Mouse (Mus musculus) limb, embryonic 12.5 days (tissue): ENCODE measurements around the gene Sesn2. TPM values are rescaled to one million over a fixed set of nuclear protein-coding genes. Genes with fewer than 3 reads are reported as not detected.
"Not testable (repeated sequence)": the region's sequence is repeated elsewhere in the genome, so short reads cannot be mapped to it uniquely, and the experiment has no call there.

Experiments used
- ATAC-seq: fragments of 200-750 bp; cut with Nextera tagmentation; 2 replicates; pipeline ENCODE4 v1.8.0; 2017; ENCODE audit warnings: low read depth, moderate TSS enrichment; ENCODE audit not compliant: insufficient number of reproducible peaks, insufficient read depth, low FRiP score, low TSS enrichment
- H3K27ac ChIP-seq: fragments of 300-500 bp; sonication (generic); 2 replicates; pipeline ENCODE4 v1.5.1; 2016; ENCODE audit warnings: mild to moderate bottlenecking, moderate library complexity
- H3K27me3 ChIP-seq: fragments of 300-500 bp; sonication (generic); 2 replicates; pipeline ENCODE4 v1.6.1; 2016; ENCODE audit warnings: mild to moderate bottlenecking, moderate library complexity
- H3K36me3 ChIP-seq: fragments of 300-500 bp; sonication (generic); 2 replicates; pipeline ENCODE4 v1.6.1; 2016; ENCODE audit warnings: mild to moderate bottlenecking, moderate library complexity
- H3K4me1 ChIP-seq: fragments of 300-500 bp; sonication (generic); replicated peaks from 2 replicates; pipeline ENCODE4 v1.6.1; 2016
- H3K4me2 ChIP-seq: fragments of 300-500 bp; sonication (generic); 2 replicates; pipeline ENCODE4 v1.6.1; 2016; ENCODE audit warnings: mild to moderate bottlenecking, moderate library complexity
- H3K4me3 ChIP-seq: fragments of 300-500 bp; sonication (generic); replicated peaks from 2 replicates; pipeline ENCODE4 v1.5.1; 2016; ENCODE audit warnings: mild to moderate bottlenecking
- H3K9ac ChIP-seq: fragments of 300-500 bp; sonication (generic); replicated peaks from 2 replicates; pipeline ENCODE4 v1.6.1; 2016; ENCODE audit warnings: mild to moderate bottlenecking, moderate library complexity
- H3K9me3 ChIP-seq: fragments of 300-500 bp; sonication (generic); 2 replicates; pipeline ENCODE4 v1.6.1; 2016; ENCODE audit warnings: mild to moderate bottlenecking, moderate library complexity
- WGBS: fragments of 180-500 bp; shearing (Covaris S2); methylation state at CpG from one replicate; pipeline ENCODE4 v1.1.7; 2016; 5-methylcytosine and 5-hydroxymethylcytosine counted together
- polyA plus RNA-seq: library from polyadenylated mRNA; unstranded; fragments of >200 nt; fragmentation: Nextera tagmentation; extraction: Ambion mirVana; gene quantifications from 2 replicates; pipeline ENCODE4 v1.2.1, GENCODE M21; 2016

Sesn2 gene
- polyA plus RNA-seq: 11.0 and 11.3 TPM in 2 replicates

DNA sequence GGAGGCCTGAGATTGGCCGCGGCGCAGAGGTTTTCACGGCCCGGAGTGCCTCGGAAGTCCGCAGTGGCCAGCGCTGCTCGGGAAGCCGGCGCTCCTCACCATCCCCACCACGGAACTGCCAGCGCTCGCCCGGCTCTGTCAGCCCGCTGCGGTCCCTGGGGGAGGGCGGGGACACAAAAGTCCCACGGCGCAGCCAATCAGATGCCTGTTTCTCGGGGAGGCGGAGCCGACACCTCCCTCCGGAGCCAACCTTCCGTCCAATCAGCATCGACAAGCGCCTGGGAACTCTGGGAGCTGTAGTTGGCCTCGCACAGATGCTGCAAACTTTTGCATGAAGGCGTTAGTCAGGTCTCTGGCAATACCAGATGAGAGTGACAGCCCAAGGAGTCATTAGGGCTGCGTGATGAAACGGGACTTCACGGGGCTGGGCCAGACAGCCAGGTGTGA lies at the start of gene Sesn2:
TSS of gene Sesn2 (minus strand) at position 150 of the 447 bp plus-strand sequence.
- no peaks in the 10 kb centered on the region for H3K9me3 ChIP-seq
- WGBS: under 1% methylated on average over 32 of the region's 32 CpGs
- ATAC-seq: peak; percentile 86

DNA sequence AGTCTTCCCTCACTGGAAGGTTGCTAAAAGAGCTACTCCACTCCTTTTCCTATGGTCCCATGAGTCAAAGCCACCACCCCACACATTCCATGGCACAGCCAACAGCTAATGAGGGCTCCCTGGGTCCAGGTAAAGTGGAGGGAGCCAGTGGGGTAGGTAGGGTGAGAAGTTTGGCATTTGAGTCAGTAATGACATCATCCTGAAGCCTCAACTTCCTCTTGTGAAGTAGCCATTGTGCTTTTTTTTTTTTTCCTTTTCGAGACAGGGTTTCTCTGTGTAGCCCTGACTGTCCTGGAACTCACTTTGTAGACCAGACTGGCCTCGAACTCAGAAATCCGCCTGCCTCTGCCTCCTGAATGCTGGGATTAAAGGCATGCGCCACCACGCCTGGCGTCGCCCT lies 45.2 kb upstream of the Sesn2 start:
- not testable (repeated sequence) for H3K9me3 ChIP-seq, ATAC-seq, H3K27me3 ChIP-seq, H3K9ac ChIP-seq, H3K4me3 ChIP-seq, H3K27ac ChIP-seq, H3K4me1 ChIP-seq, H3K4me2 ChIP-seq
- peaks cover 44% of the 10 kb centered on the region for H3K36me3 ChIP-seq
- WGBS: 88% methylated on average over 7 of the region's 7 CpGs

More for the DNA sequence above, at the start of gene Sesn2:
- Histone ChIP-seq H3K36me3 (no peaks in the 10 kb centered on the region), H3K27ac (peak within 1 kb of the TSS; percentile 81), H3K4me3 (peak within 1 kb of the TSS; percentile 65), H3K27me3 (no peaks in the 10 kb centered on the region; the same call in 1 of the 2 replicates), H3K4me2 (peak within 1 kb of the TSS; percentile 86), H3K9ac (peak within 1 kb of the TSS; percentile 71), H3K4me1 (peaks cover 21% of the 10 kb centered on the region)

DNA sequence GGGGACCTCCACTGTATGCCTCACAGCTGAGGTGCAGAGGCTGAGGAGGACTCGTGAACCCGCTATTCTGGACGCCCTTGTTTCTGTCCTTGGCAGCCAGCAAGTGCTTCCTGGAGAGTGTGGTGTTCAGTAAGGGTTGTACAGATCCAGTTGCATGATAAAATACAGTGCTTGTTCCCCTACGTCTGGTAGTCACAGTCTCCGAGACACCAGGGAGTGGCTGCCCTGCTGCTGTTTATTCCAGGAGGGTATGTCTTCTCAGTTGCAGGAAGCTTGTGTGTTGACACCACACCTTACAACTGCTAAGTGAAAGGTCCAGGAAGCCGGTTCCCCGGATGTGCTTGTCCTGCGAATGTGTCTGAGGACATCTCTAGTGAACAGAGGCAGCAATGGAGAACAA lies 44.4 kb upstream of the Sesn2 start:
- Histone ChIP-seq H3K27me3 (no peaks in the 10 kb centered on the region), H3K4me1 (no peaks in the 10 kb centered on the region), H3K9ac (no peak overlapping the region), H3K9me3 (no peaks in the 10 kb centered on the region), H3K4me3 (no peak overlapping the region), H3K4me2 (no peak overlapping the region), H3K27ac (no peak overlapping the region), H3K36me3 (peaks cover 53% of the 10 kb centered on the region)
- ATAC-seq: no peak
- 87% methylated on average over 8 of the region's 8 CpGs for WGBS

DNA sequence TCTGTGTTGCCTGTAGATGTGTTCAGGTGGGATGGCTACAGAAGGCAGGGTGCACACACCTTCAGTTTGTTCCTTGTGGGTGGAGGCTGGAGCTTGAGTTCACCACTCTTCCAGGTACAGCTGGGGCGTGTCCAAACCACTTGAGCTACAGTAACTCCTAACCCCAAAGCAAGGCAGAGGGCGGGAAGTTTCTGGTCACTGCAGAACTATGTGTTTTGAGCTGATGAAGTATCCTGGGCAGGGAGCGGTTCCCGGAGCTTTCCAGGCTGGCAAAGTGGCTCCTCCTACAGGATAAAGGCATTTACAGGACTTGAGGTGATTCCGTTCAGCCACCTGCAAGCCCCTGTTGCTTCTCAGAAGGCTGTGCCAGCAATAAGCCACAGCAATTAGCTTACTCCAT lies 43.9 kb upstream of the Sesn2 start:
- no peaks in the 10 kb centered on the region for H3K9me3 ChIP-seq
- H3K27ac ChIP-seq: no peak overlapping the region
- H3K4me3 ChIP-seq: no peak overlapping the region
- WGBS: 68% methylated on average over 5 of the region's 5 CpGs
- H3K9ac ChIP-seq: no peak overlapping the region
- no peak overlapping the region for H3K4me2 ChIP-seq
- no peaks in the 10 kb centered on the region for H3K4me1 ChIP-seq
- peaks cover 57% of the 10 kb centered on the region for H3K36me3 ChIP-seq
- no peak for ATAC-seq
- H3K27me3 ChIP-seq: no peaks in the 10 kb centered on the region

DNA sequence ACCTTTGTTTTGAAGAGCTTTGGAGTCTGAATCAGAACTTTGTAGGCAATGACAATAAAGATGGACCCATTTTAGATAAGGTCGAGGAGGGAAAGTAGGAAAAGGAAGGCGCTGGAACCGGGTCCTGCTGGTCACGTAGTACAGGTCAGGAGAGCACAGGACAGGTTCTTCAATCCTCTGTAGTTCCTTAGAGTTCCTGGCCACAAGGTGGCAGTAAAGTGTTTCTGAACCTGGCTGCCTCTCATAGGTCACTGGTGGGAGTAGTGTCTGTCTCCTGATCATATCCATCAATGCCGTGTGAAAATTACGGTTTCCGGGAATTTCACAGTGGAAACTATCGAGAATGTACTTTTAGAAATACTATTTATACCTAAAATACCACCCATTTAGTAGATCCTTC lies 35.5 kb upstream of the Sesn2 start:
- Histone ChIP-seq H3K4me2 (no peak overlapping the region), H3K4me1 (no peaks in the 10 kb centered on the region), H3K27ac (no peak overlapping the region), H3K9me3 (no peaks in the 10 kb centered on the region), H3K36me3 (peaks cover 94% of the 10 kb centered on the region), H3K4me3 (no peak overlapping the region), H3K9ac (no peak overlapping the region), H3K27me3 (no peaks in the 10 kb centered on the region)
- no peak for ATAC-seq
- 48% methylated on average over 8 of the region's 8 CpGs for WGBS

DNA sequence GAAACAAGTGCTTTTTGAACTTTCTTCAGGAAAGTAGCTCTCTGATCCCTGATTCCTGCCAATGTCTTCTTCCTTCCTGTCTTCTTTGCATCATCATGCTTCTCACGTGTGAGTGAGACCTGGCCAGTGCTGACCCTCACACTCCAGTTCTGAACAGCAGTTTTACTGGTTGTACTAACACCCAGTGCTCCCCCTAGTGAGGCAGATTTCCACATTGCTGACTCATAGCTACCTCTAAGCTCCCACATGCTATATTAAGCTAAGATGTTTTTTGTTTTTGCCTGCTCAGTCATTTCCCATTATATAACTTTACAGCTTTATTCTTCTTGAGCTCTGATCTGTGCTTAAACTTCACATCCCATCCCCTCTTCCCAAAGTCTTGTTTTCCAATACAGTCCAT lies 32.4 kb upstream of the Sesn2 start:
- Histone ChIP-seq H3K4me2 (no peak overlapping the region), H3K27me3 (no peaks in the 10 kb centered on the region), H3K4me1 (no peaks in the 10 kb centered on the region), H3K4me3 (no peak overlapping the region), H3K36me3 (peaks cover 91% of the 10 kb centered on the region), H3K9ac (no peak overlapping the region), H3K9me3 (no peaks in the 10 kb centered on the region), H3K27ac (no peak overlapping the region)
- ATAC-seq: no peak
- WGBS: 47% methylated on average over 1 of the region's 1 CpGs

DNA sequence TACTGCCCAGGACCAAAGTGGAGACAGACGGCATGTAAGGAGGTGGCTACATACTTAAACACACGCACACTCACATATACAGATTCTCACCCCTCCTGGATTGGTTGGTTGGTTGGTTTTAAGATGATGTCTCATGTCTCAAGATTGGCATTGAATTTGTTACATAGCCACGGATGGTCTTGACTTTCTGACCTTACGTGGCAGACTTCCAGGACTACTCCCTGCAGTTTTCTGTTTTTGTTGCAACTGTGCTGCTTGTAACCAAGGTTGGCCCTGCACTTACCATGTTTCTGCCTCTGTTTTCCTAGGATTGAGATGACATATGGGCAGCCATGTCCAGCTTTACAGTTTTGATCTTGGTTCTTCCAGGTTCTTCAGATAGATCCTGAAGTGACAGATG lies 31.1 kb upstream of the Sesn2 start:
- H3K27ac ChIP-seq: no peak overlapping the region
- no peak overlapping the region for H3K4me3 ChIP-seq
- H3K4me1 ChIP-seq: peaks cover 7% of the 10 kb centered on the region
- H3K9me3 ChIP-seq: no peaks in the 10 kb centered on the region
- H3K36me3 ChIP-seq: peaks cover 80% of the 10 kb centered on the region
- no peak overlapping the region for H3K9ac ChIP-seq
- WGBS: 90% methylated on average over 4 of the region's 4 CpGs
- H3K4me2 ChIP-seq: no peak overlapping the region
- no peaks in the 10 kb centered on the region for H3K27me3 ChIP-seq
- ATAC-seq: no peak

DNA sequence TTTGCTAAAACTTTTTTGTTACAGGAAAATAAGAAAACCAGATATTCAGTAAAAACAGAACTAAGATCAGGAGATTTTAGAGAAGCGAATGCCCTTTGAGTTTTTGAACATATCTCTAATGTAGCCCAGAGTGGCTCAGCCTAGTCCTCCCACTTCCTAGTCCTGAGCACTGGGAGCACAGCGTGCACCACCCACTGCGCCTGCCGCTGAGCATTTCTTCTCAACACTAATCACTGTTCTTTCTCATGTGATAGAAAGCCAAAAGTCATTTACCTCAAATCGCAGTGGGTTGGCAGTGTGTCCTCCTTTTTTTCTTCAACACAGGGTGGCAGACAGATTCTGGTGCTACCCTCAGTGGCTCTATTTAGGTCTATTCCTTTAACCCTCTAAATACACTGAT lies 29.2 kb upstream of the Sesn2 start:
- Histone ChIP-seq H3K27ac (no peak overlapping the region), H3K4me3 (no peak overlapping the region), H3K9ac (no peak overlapping the region), H3K4me2 (no peak overlapping the region), H3K9me3 (no peaks in the 10 kb centered on the region), H3K4me1 (peaks cover 13% of the 10 kb centered on the region), H3K36me3 (peaks cover 63% of the 10 kb centered on the region), H3K27me3 (no peaks in the 10 kb centered on the region)
- no peak for ATAC-seq
- WGBS: 93% methylated on average over 5 of the region's 5 CpGs

DNA sequence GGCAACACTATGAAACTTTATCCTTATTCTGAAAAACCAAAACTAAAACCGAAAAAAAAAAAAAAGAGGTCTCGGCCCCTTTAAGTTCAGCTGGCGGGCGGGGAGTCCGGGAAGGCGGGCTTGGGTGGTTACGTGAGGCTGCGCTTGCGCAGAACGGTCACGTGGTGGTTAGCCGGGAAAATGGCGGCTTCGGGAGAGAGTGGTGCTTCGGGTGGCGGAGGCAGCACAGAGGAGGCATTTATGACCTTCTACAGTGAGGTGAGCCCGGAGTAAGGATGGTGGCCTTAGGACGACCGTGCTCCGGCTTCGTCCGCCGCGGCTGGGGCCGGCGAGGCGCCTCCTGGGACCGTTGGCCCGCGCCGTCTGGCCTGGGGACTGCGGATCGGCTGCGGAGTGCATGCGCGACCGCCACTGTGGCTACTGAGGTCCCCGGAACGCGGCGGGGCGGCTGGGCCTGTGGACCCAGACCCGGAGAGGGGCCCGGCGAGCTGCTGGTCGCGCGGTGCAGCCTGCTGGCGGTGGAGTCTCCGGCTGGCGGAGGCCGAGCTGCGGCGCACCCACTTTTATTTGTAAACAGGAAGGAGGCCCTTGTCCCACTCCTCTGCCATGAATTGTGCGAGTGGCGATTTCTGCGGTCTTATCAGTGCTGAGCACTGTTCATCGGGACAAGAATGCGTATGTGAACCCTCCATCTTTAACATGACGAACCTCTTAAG lies 25.3 kb upstream of the Sesn2 start, which contains the start of gene Dnajc8:
TSS of gene Dnajc8 (plus strand) at position 145 of the 716 bp plus-strand sequence.
- H3K9ac ChIP-seq: peak within 1 kb of the TSS; percentile 94
- peak within 1 kb of the TSS; percentile 74 for H3K27ac ChIP-seq
- peak within 1 kb of the TSS; percentile 100 for H3K4me3 ChIP-seq
- ATAC-seq: peak; percentile 68
- no peaks in the 10 kb centered on the region for H3K27me3 ChIP-seq
- no peaks in the 10 kb centered on the region for H3K9me3 ChIP-seq
- under 1% methylated on average over 60 of the region's 60 CpGs for WGBS
- H3K36me3 ChIP-seq: peaks cover 38% of the 10 kb centered on the region
- H3K4me1 ChIP-seq: peaks cover 26% of the 10 kb centered on the region
- H3K4me2 ChIP-seq: peak within 1 kb of the TSS; percentile 83

DNA sequence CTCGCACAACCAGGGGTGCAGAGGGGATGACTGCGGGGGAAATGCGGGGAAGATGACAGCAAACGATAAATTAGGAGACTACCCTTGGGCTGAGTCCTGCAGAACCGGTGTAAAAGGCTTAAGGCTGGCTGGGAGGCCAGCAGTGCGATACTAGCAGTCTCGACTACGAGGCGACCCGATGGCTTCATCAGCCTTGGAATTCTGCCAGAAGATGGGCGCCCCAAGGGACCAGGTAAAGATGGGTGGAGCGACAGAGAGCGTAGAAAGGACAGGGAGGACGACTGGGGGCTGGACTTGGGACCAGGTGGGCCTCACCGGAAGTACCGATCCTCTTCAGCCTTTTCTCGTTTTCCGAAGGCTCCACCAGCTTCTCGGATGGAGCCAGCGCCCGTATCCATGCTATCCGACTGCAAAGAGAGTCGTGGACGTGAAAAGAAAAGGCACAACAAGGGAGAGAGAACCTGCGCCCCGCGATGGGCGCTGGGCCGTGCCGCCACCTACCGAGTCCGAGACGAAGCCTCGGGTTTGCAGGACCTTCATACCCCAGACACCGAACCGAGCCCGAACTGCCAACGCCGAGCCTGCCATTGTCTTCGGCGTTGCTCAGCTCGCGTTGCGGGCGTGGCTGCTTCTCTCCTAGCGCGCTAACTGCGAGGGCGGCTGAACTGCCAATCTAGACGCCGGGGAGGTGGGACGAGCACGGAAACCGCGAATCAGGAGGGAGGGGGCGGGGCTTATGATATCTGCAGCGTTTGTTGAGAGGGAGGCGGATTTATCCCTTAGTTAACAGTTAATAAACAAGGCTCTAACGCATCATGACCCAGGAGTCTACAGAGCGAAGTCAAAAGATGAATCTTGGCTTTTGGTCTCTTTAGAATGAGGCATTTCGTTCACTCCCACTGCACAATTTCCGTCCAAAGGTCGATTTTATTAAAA lies 22.9 kb upstream of the Sesn2 start, which contains the start of gene Atpif1:
TSS of gene Atpif1 (minus strand) at position 679 of the 936 bp plus-strand sequence.
- WGBS: under 1% methylated on average over 63 of the region's 63 CpGs

DNA sequence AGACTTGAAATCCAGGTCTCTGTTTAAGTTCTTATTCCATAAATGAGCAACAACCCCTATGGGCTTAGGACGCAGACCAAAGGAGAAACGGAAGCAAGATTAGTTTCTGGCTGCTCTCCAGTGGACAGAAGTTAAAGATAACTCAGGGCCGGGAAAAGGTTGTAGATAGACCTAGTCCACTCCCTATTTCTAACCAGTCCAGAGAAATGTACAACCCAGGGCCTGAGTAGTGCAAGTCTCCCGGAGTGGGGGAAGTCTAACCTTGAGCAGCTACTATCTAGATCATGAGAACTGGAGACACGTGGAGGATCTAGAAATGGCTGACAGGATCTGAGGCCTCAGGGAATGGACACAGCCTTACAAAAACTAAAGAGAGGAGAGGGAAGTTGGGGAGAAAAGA lies 22.2 kb upstream of the Sesn2 start:
- Histone ChIP-seq H3K27ac (peak overlapping the region; percentile 88; the same call in 1 of the 2 replicates), H3K4me2 (peak overlapping the region; percentile 80), H3K4me3 (peak overlapping the region; percentile 72), H3K4me1 (peaks cover 26% of the 10 kb centered on the region), H3K9ac (peak overlapping the region; percentile 88), H3K27me3 (no peaks in the 10 kb centered on the region), H3K36me3 (peaks cover 32% of the 10 kb centered on the region), H3K9me3 (no peaks in the 10 kb centered on the region)
- WGBS: 38% methylated on average over 5 of the region's 5 CpGs
- ATAC-seq: no peak

More for the DNA sequence above, 22.9 kb upstream of the Sesn2 start, which contains the start of gene Atpif1:
- Histone ChIP-seq H3K4me1 (peaks cover 26% of the 10 kb centered on the region), H3K36me3 (peaks cover 36% of the 10 kb centered on the region), H3K9me3 (no peaks in the 10 kb centered on the region), H3K27me3 (no peaks in the 10 kb centered on the region), H3K4me3 (peak within 1 kb of the TSS; percentile 72), H3K4me2 (peak within 1 kb of the TSS; percentile 80), H3K27ac (peak within 1 kb of the TSS; percentile 88), H3K9ac (peak within 1 kb of the TSS; percentile 88)
- peak; percentile 73 for ATAC-seq
